Mouse (Mus musculus) intestine, postnatal 0 days (tissue): Measurements from ENCODE around the gene Maz. TPM values are rescaled to one million over a fixed set of nuclear protein-coding genes. Genes with fewer than 3 reads are reported as not detected.
A peak's percentile ranks its signal among the peaks of the same experiment; 100 is the strongest.

Source experiments
- ATAC-seq: fragments of 200-750 bp; cut with Nextera tagmentation; 2 replicates; pipeline ENCODE4 v1.8.0; 2017; ENCODE audit warnings: mild to moderate bottlenecking, moderate TSS enrichment, moderate library complexity
- H3K27ac ChIP-seq: fragments of 300-500 bp; sonication (generic); 2 replicates; pipeline ENCODE4 v1.5.1; 2014; ENCODE audit warnings: mild to moderate bottlenecking, low read depth, low read length, moderate library complexity
- H3K27me3 ChIP-seq: fragments of 300-500 bp; sonication (generic); replicated peaks from 2 replicates; pipeline ENCODE4 v1.6.1; 2014; ENCODE audit warnings: low read length, mixed read lengths; ENCODE audit not compliant: control insufficient read depth, insufficient read depth
- H3K36me3 ChIP-seq: fragments of 300-500 bp; sonication (generic); 2 replicates; pipeline ENCODE4 v1.6.1; 2014; ENCODE audit warnings: mild to moderate bottlenecking, moderate library complexity; ENCODE audit not compliant: control insufficient read depth, insufficient read depth
- H3K4me1 ChIP-seq: fragments of 300-500 bp; sonication (generic); replicated peaks from 2 replicates; pipeline ENCODE4 v1.6.1; 2014; ENCODE audit warnings: antibody characterized with exemption, low read length, mixed read lengths; ENCODE audit not compliant: control insufficient read depth, insufficient read depth
- H3K4me2 ChIP-seq: fragments of 300-500 bp; sonication (generic); replicated peaks from 2 replicates; pipeline ENCODE4 v1.6.1; 2014; ENCODE audit warnings: low read depth, mild to moderate bottlenecking, moderate library complexity
- H3K4me3 ChIP-seq: fragments of 300-500 bp; sonication (generic); 2 replicates; pipeline ENCODE4 v1.5.1; 2014; ENCODE audit warnings: low read depth, low read length
- H3K9ac ChIP-seq: fragments of 300-500 bp; sonication (generic); 2 replicates; pipeline ENCODE4 v1.6.1; 2014; ENCODE audit warnings: mild to moderate bottlenecking, low read depth, low read length
- H3K9me3 ChIP-seq: fragments of 300-500 bp; sonication (generic); 2 replicates; pipeline ENCODE4 v1.6.1; 2016; ENCODE audit warnings: mixed run types; ENCODE audit not compliant: control insufficient read depth
- CTCF ChIP-seq: sonication (generic); IDR thresholded peaks from 2 replicates; pipeline ENCODE4 v1.5.1; 2016; ENCODE audit warnings: low read depth, mild to moderate bottlenecking, control low read depth, antibody characterized with exemption, moderate library complexity
- WGBS: fragments of 180-500 bp; shearing (Covaris S2); extraction: QIAGEN DNeasy Blood & Tissue Kit; methylation state at CpG from one replicate; pipeline ENCODE4 v1.1.7; 2014; 5-methylcytosine and 5-hydroxymethylcytosine counted together
- polyA plus RNA-seq: library from polyadenylated mRNA; unstranded; fragments of >200 nt; fragmentation: Nextera tagmentation; extraction: Ambion mirVana; gene quantifications from 2 replicates; pipeline ENCODE4 v1.2.1, GENCODE M21; 2015

Gene Maz
- polyA plus RNA-seq, 1 experiment from 2014 or later = 32.6 TPM

GRCm38 (mm10) chr7:126984667-126985444 lies 42.0 kb downstream of the Maz start:
- Histone ChIP-seq H3K27ac (no peak overlapping the region), H3K9ac (no peak overlapping the region), H3K27me3 (no peaks in the 10 kb centered on the region), H3K4me1 (no peaks in the 10 kb centered on the region; the same call in 1 of the 2 replicates), H3K4me3 (no peak overlapping the region), H3K9me3 (no peaks in the 10 kb centered on the region), H3K4me2 (no peak overlapping the region), H3K36me3 (peaks cover 33% of the 10 kb centered on the region)
- no peak for TF ChIP-seq CTCF
- no peak for ATAC-seq
- WGBS = 52% methylated on average over 10 of the region's 10 CpGs

- H3K27ac ChIP-seq = no peak overlapping the region
- H3K4me1 ChIP-seq = no peaks in the 10 kb centered on the region; the same call in 1 of the 2 replicates
- 84% methylated on average over 7 of the region's 7 CpGs for WGBS
- H3K9ac ChIP-seq = no peak overlapping the region
- no peaks in the 10 kb centered on the region for H3K27me3 ChIP-seq
- no peak for TF ChIP-seq CTCF
- H3K9me3 ChIP-seq = no peaks in the 10 kb centered on the region
- H3K4me2 ChIP-seq = no peak overlapping the region
- no peak for ATAC-seq
- no peak overlapping the region for H3K4me3 ChIP-seq
- peaks cover 33% of the 10 kb centered on the region for H3K36me3 ChIP-seq
Measured at GRCm38 (mm10) chr7:126983113-126983512, 43.7 kb downstream of the Maz start.

GRCm38 (mm10) chr7:126982054-126982453 lies 44.8 kb downstream of the Maz start:
- H3K9me3 ChIP-seq = no peaks in the 10 kb centered on the region
- 56% methylated on average over 4 of the region's 4 CpGs for WGBS
- H3K27ac ChIP-seq = peak overlapping the region; percentile 57; the same call in 1 of the 2 replicates
- H3K4me1 ChIP-seq = no peaks in the 10 kb centered on the region; the same call in 1 of the 2 replicates
- no peak overlapping the region for H3K4me3 ChIP-seq
- peaks cover 27% of the 10 kb centered on the region for H3K36me3 ChIP-seq
- no peak overlapping the region for H3K4me2 ChIP-seq
- no peak for TF ChIP-seq CTCF
- peak; percentile 14; the same call in 1 of the 2 replicates for ATAC-seq
- no peaks in the 10 kb centered on the region for H3K27me3 ChIP-seq
- H3K9ac ChIP-seq = no peak overlapping the region

GRCm38 (mm10) chr7:126981601-126982000 lies 45.2 kb downstream of the Maz start:
- Histone ChIP-seq H3K4me1 (no peaks in the 10 kb centered on the region; the same call in 1 of the 2 replicates), H3K4me3 (no peak overlapping the region), H3K4me2 (no peak overlapping the region), H3K36me3 (peaks cover 23% of the 10 kb centered on the region), H3K9me3 (no peaks in the 10 kb centered on the region), H3K27me3 (no peaks in the 10 kb centered on the region), H3K27ac (no peak overlapping the region), H3K9ac (no peak overlapping the region)
- no peak for ATAC-seq
- no peak for TF ChIP-seq CTCF
- WGBS = 83% methylated on average over 2 of the region's 2 CpGs

GRCm38 (mm10) chr7:126978841-126979240 lies 48.0 kb downstream of the Maz start:
- Histone ChIP-seq H3K9me3 (no peaks in the 10 kb centered on the region), H3K27ac (no peak overlapping the region; the same call in 1 of the 2 replicates), H3K27me3 (no peaks in the 10 kb centered on the region), H3K4me1 (peaks cover 7% of the 10 kb centered on the region; the same call in 1 of the 2 replicates), H3K36me3 (peaks cover 23% of the 10 kb centered on the region), H3K4me3 (no peak overlapping the region), H3K9ac (no peak overlapping the region), H3K4me2 (no peak overlapping the region)
- WGBS = 88% methylated on average over 6 of the region's 6 CpGs
- no peak for TF ChIP-seq CTCF
- no peak for ATAC-seq

- peak overlapping the region; percentile 94 for H3K4me3 ChIP-seq
- H3K9me3 ChIP-seq = no peaks in the 10 kb centered on the region
- ATAC-seq = peak; percentile 15
- 0 out of 2 replicates have a peak, but pooled peaks cover 7% of the 10 kb centered on the region for H3K4me1 ChIP-seq
- no peak for TF ChIP-seq CTCF
- H3K27me3 ChIP-seq = no peaks in the 10 kb centered on the region
- peak overlapping the region; percentile 76 for H3K4me2 ChIP-seq
- H3K36me3 ChIP-seq = peaks cover 23% of the 10 kb centered on the region
- H3K9ac ChIP-seq = peak overlapping the region; percentile 90
- 12% methylated on average over 14 of the region's 14 CpGs for WGBS
- H3K27ac ChIP-seq = peak overlapping the region; percentile 98
Measured at GRCm38 (mm10) chr7:126976878-126977459, 49.9 kb downstream of the Maz start.
